In genomic region chr5:67848511-67849014, GRCm38 (mm10) we compare ENCODE assay signal across 10 mouse cellular contexts. TPM values are rescaled to one million over a fixed set of nuclear protein-coding genes. Genes with fewer than 3 reads are reported as not detected.
A peak's percentile ranks its signal among the peaks of the same experiment; 100 is the strongest.
DNase-seq lines count a peak whose midpoint lies in the region; ATAC-seq and TF ChIP-seq lines count a peak whose summit lies in the region.
"Had no signal": no experiment of that assay in that cellular context is flagged by ENCODE, and none has a peak within 500 bp of the region (broad histone marks: within the 10 kb centered on the region; RNA-seq: fewer than 3 reads in every experiment).

No protein-coding gene starts in this region.

- H3K9ac ChIP-seq in heart, embryonic 13.5 days = no peak overlapping the region
- H3K9ac ChIP-seq in CH12.LX (ENCODE audit: insufficient read depth, low read depth) = no peak overlapping the region
- no peak overlapping the region for H3K9ac ChIP-seq in forebrain, embryonic 14.5 days (ENCODE audit: low read length)
- peak overlapping the region; percentile 76 for H3K9ac ChIP-seq in liver, embryonic 13.5 days

- no peak for TF ChIP-seq CTCF in CH12.LX (conservative IDR thresholded peaks at IDR 0.05 in 1 of 2, IDR thresholded peaks at IDR 0.05 in 1 of 2; ENCODE audit: low read depth in 2 of 2, low read length in 2 of 2)

- H3K79me2 ChIP-seq in CH12.LX (replicated peaks; ENCODE audit: control insufficient read depth, extremely low read depth, insufficient read depth, poor library complexity, severe bottlenecking) = no peaks in the 10 kb centered on the region; the same call in none of the 2 replicates

- intact Hi-C loops in left cerebral cortex, postnatal 25 days (cut with DNase I) = loop anchor here (5.0 to 10.0 kb wide), 3 partner anchors 46 to 266 kb away; no protein-coding TSS in a partner anchor

- H3K36me3 ChIP-seq in heart, embryonic 13.5 days = no peaks in the 10 kb centered on the region
- H3K36me3 ChIP-seq in CH12.LX (replicated peaks in 1 of 2; ENCODE audit: control insufficient read depth in 1 of 2, insufficient read depth in 1 of 2, low read length in 1 of 2) = peaks cover 0 to 7% of the 10 kb centered on the region in 2 experiments
- H3K36me3 ChIP-seq in forebrain, embryonic 14.5 days (ENCODE audit: control insufficient read depth, insufficient read depth, low read length) = no peaks in the 10 kb centered on the region
- no peaks in the 10 kb centered on the region for H3K36me3 ChIP-seq in liver, embryonic 13.5 days

- dilution Hi-C loops in CH12.LX (cut with MboI; ENCODE audit: extremely low pct_ligation_motif_present, extremely low pct_unique_long_range_greater_than_20kb, low sequenced_read_pairs) = no loop called here

- H3K4me1 ChIP-seq in heart, embryonic 13.5 days = peaks cover 37% of the 10 kb centered on the region
- H3K4me1 ChIP-seq in CH12.LX (ENCODE audit: control insufficient read depth in 1 of 2, insufficient read depth in 2 of 2) = peaks cover 2 to 11% of the 10 kb centered on the region in 2 experiments; a peak in 3 of 4 replicates
- peaks cover 18% of the 10 kb centered on the region for H3K4me1 ChIP-seq in forebrain, embryonic 14.5 days (ENCODE audit: control insufficient read depth, insufficient read depth, low read length)
- H3K4me1 ChIP-seq in liver, embryonic 13.5 days (replicated peaks) = peaks cover 47% of the 10 kb centered on the region

- TF ChIP-seq POLR2A in CH12.LX (IDR thresholded peaks at IDR 0.05; ENCODE audit: low read depth, low read length) = no peak

- no peak for TF ChIP-seq EP300 in CH12.LX (IDR thresholded peaks at IDR 0.05; ENCODE audit: low read length)

- 0 out of 2 replicates have a peak overlapping the region, but pooled peaks have one; percentile 81 for H3K4me3 ChIP-seq in heart, embryonic 13.5 days
- no peak overlapping the region for H3K4me3 ChIP-seq in CH12.LX (replicated peaks in 1 of 3; ENCODE audit: low read depth in 2 of 3, low read length in 2 of 3, poor library complexity in 1 of 3)
- no peak overlapping the region for H3K4me3 ChIP-seq in forebrain, embryonic 14.5 days (ENCODE audit: low read depth, low read length)
- H3K4me3 ChIP-seq in liver, embryonic 13.5 days (replicated peaks) = no peak overlapping the region

- no peak for TF ChIP-seq RAD21 in CH12.LX (IDR thresholded peaks at IDR 0.05; ENCODE audit: low read depth, low read length)

- H3K27me3 ChIP-seq in heart, embryonic 13.5 days (replicated peaks) = no peaks in the 10 kb centered on the region
- H3K27me3 ChIP-seq in CH12.LX (replicated peaks) = no peaks in the 10 kb centered on the region
- no peaks in the 10 kb centered on the region for H3K27me3 ChIP-seq in forebrain, embryonic 14.5 days (replicated peaks; ENCODE audit: control insufficient read depth, insufficient read depth, low read length)
- no peaks in the 10 kb centered on the region for H3K27me3 ChIP-seq in liver, embryonic 13.5 days
- H3K27me3 ChIP-seq: megakaryocyte, embryonic 14.5 days had no signal

- no peak overlapping the region for H3K27ac ChIP-seq in heart, embryonic 13.5 days (replicated peaks)
- H3K27ac ChIP-seq in CH12.LX (ENCODE audit: insufficient read depth, low read depth) = no peak overlapping the region
- no peak overlapping the region; the same call in 1 of the 2 replicates for H3K27ac ChIP-seq in forebrain, embryonic 14.5 days (ENCODE audit: low read depth, low read length)
- 0 out of 2 replicates have a peak overlapping the region, but pooled peaks have one; percentile 86 for H3K27ac ChIP-seq in liver, embryonic 13.5 days

- peak overlapping the region; percentile 94 for H3K4me2 ChIP-seq in heart, embryonic 13.5 days
- H3K4me2 ChIP-seq in CH12.LX (ENCODE audit: insufficient read depth, low read depth, poor library complexity, severe bottlenecking) = peak overlapping the region; percentile 53; the same call in 1 of the 2 replicates
- H3K4me2 ChIP-seq in forebrain, embryonic 14.5 days (ENCODE audit: low read length) = peak overlapping the region; percentile 62; the same call in 1 of the 2 replicates
- H3K4me2 ChIP-seq in liver, embryonic 13.5 days = peak overlapping the region; percentile 96

- no peak for ATAC-seq in heart, embryonic 13.5 days (ENCODE audit: extremely low read depth, insufficient number of reproducible peaks, low FRiP score, low TSS enrichment)
- no peak for ATAC-seq in forebrain, embryonic 14.5 days
- ATAC-seq in liver, embryonic 13.5 days (ENCODE audit: low read depth) = no peak

- DNase-seq in heart, adult 18-20 months = no peak
- no peak for DNase-seq in CH12.LX (ENCODE audit: extremely low read depth)
- peak; percentile 44 for DNase-seq in forebrain, embryonic 14.5 days (ENCODE audit: low spot score)
- DNase-seq in liver, embryonic 13.5 days = no peak
- no peak for DNase-seq in left cerebral cortex, postnatal 25 days (ENCODE audit: low spot score in 2 of 2)
- no peak for DNase-seq in right cerebral cortex, adult 18-20 months
- DNase-seq in left cerebral cortex, adult 11 months (ENCODE audit: low spot score) = no peak
- DNase-seq: thymus, adult 2 months had no signal

- H3K9me3 ChIP-seq in heart, embryonic 13.5 days = no peaks in the 10 kb centered on the region
- H3K9me3 ChIP-seq in CH12.LX (replicated peaks; ENCODE audit: low read length) = no peaks in the 10 kb centered on the region
- H3K9me3 ChIP-seq in forebrain, embryonic 14.5 days (replicated peaks; ENCODE audit: control insufficient read depth, low read length) = no peaks in the 10 kb centered on the region
- no peaks in the 10 kb centered on the region for H3K9me3 ChIP-seq in liver, embryonic 13.5 days (replicated peaks)
- H3K9me3 ChIP-seq: megakaryocyte, embryonic 14.5 days had no signal

- WGBS in heart, embryonic 13.5 days = 51% methylated on average over 12 of the region's 12 CpGs
- WGBS in forebrain, embryonic 14.5 days = 57% methylated on average over 12 of the region's 12 CpGs
- 42% methylated on average over 12 of the region's 12 CpGs for WGBS in liver, embryonic 13.5 days (ENCODE audit: insufficient replicate concordance)

- in situ Hi-C loops in CH12.LX (cut with MboI; ENCODE audit: low pct_ligation_motif_present, low pct_unique_long_range_greater_than_20kb, low sequenced_read_pairs) = no loop called here

TF ChIP-seq in CH12.LX, 34 proteins besides CTCF, POLR2A, EP300 and RAD21:
- TF ChIP-seq POLR2AphosphoS2 (IDR thresholded peaks at IDR 0.05; ENCODE audit: low read depth, low read length) = no peak
- no peak for TF ChIP-seq JUND (conservative IDR thresholded peaks at IDR 0.05; ENCODE audit: low read depth, low read length)
- no peak for TF ChIP-seq HCFC1 (IDR thresholded peaks at IDR 0.05; ENCODE audit: low read depth, low read length)
- TF ChIP-seq CHD1 (IDR thresholded peaks at IDR 0.05; ENCODE audit: low read depth, low read length) = no peak
- TF ChIP-seq NRF1 (IDR thresholded peaks at IDR 0.05; ENCODE audit: low read depth, low read length) = no peak
- no peak for TF ChIP-seq USF1 (IDR thresholded peaks at IDR 0.05; ENCODE audit: low read depth, low read length)
- TF ChIP-seq ZKSCAN1 (IDR thresholded peaks at IDR 0.05; ENCODE audit: borderline replicate concordance, low read depth, low read length) = no peak
- no peak for TF ChIP-seq MYC (IDR thresholded peaks at IDR 0.05; ENCODE audit: low read depth, low read length)
- no peak for TF ChIP-seq MXI1 (IDR thresholded peaks at IDR 0.05; ENCODE audit: low read depth, low read length)
- TF ChIP-seq ZMIZ1 (IDR thresholded peaks at IDR 0.05; ENCODE audit: low read depth, low read length) = no peak
- no peak for TF ChIP-seq MAFK (IDR thresholded peaks at IDR 0.05; ENCODE audit: insufficient replicate concordance, low read length)
- TF ChIP-seq SIN3A (IDR thresholded peaks at IDR 0.05; ENCODE audit: low read length) = no peak
- no peak for TF ChIP-seq CHD2 (IDR thresholded peaks at IDR 0.05; ENCODE audit: low read length)
- no peak for TF ChIP-seq KAT2A (IDR thresholded peaks at IDR 0.05; ENCODE audit: insufficient replicate concordance, low read length)
- TF ChIP-seq JUN (IDR thresholded peaks at IDR 0.05; ENCODE audit: insufficient read depth, low read depth, low read length) = no peak
- TF ChIP-seq SMC3 (IDR thresholded peaks at IDR 0.05; ENCODE audit: low read depth, low read length) = no peak

RNA-seq across cellular contexts. Expression of gene Atp8a1, which starts 1.3 kb away (rescaled TPM):
- polyA plus RNA-seq in heart, embryonic 13.5 days (2015; fragmentation: Nextera tagmentation; extraction: Ambion mirVana) = 6.8 and 8.1 TPM in 2 replicates
- 10 to 100 TPM; 26.9 to 30.1 TPM for total RNA-seq in heart, adult 18-20 months (2021)
- total RNA-seq in CH12.LX (2012; rRNA removed) = 8.4 and 11.2 TPM in 2 replicates
- total RNA-seq in CH12.LX (2014; rRNA removed) = 5.0 and 5.5 TPM in 2 replicates
- polyA plus RNA-seq in CH12.LX (2012; ENCODE audit: insufficient read length, low read depth) = 4.4 and 4.8 TPM in 2 replicates
- 24.2 and 30.2 TPM in 2 replicates for polyA plus RNA-seq in forebrain, embryonic 14.5 days (2014; fragmentation: Nextera tagmentation; extraction: Ambion mirVana)
- 45.2 and 47.2 TPM in 2 replicates for polyA plus RNA-seq in liver, embryonic 13.5 days (2015; fragmentation: Nextera tagmentation; extraction: Ambion mirVana)
- total RNA-seq in left cerebral cortex, postnatal 25 days (2021) = 100 to 1,000 TPM; 161 to 177 TPM
